Mouse (Mus musculus) right cerebral cortex, adult 2 months (tissue): ENCODE measurements around the gene Fam114a2.

ENCODE experiments used
- DNase-seq, 2 experiments: peaks; one replicate each; pipeline ENCODE4 v3.0.0; 2021 to 2022; ENCODE audit warnings: low spot score in 2 of 2

Gene Fam114a2

GRCm38 (mm10) chr11:57434153-57434552, 84.3 kb downstream of the Fam114a2 start:
- DNase-seq, result no peak
